Mouse (Mus musculus) forebrain, embryonic 15.5 days (tissue): ENCODE results near the gene Eps15l1. TPM values are rescaled to one million over a fixed set of nuclear protein-coding genes. Genes with fewer than 3 reads are reported as not detected.

Experiments used
- ATAC-seq: fragments of 200-750 bp; cut with Nextera tagmentation; replicated peaks from 2 replicates; pipeline ENCODE4 v1.8.0; 2017; ENCODE audit warnings: mild to moderate bottlenecking, moderate TSS enrichment, moderate library complexity
- H3K27ac ChIP-seq: fragments of 300-500 bp; sonication (generic); replicated peaks from 2 replicates; pipeline ENCODE4 v1.5.1; 2015; ENCODE audit warnings: mild to moderate bottlenecking, inconsistent platforms
- H3K27me3 ChIP-seq: fragments of 300-500 bp; sonication (generic); 2 replicates; pipeline ENCODE4 v1.6.1; 2015; ENCODE audit warnings: inconsistent platforms
- H3K36me3 ChIP-seq: fragments of 300-500 bp; sonication (generic); 2 replicates; pipeline ENCODE4 v1.6.1; 2015; ENCODE audit warnings: mild to moderate bottlenecking, inconsistent platforms
- H3K4me1 ChIP-seq: fragments of 300-500 bp; sonication (generic); 2 replicates; pipeline ENCODE4 v1.6.1; 2015; ENCODE audit warnings: inconsistent platforms
- H3K4me2 ChIP-seq: fragments of 300-500 bp; sonication (generic); replicated peaks from 2 replicates; pipeline ENCODE4 v1.6.1; 2015; ENCODE audit warnings: mild to moderate bottlenecking, inconsistent platforms
- H3K4me3 ChIP-seq: fragments of 300-500 bp; sonication (generic); 2 replicates; pipeline ENCODE4 v1.5.1; 2015; ENCODE audit warnings: mild to moderate bottlenecking, inconsistent platforms
- H3K9ac ChIP-seq: fragments of 300-500 bp; sonication (generic); replicated peaks from 2 replicates; pipeline ENCODE4 v1.6.1; 2015; ENCODE audit warnings: mild to moderate bottlenecking, inconsistent platforms
- H3K9me3 ChIP-seq: fragments of 300-500 bp; sonication (generic); 2 replicates; pipeline ENCODE4 v1.6.1; 2016; ENCODE audit warnings: inconsistent platforms
- WGBS: fragments of 180-500 bp; shearing (Covaris S2); methylation state at CpG from one replicate; pipeline ENCODE4 v1.1.7; 2015; ENCODE audit warnings: mixed read lengths; 5-methylcytosine and 5-hydroxymethylcytosine counted together
- polyA plus RNA-seq: library from polyadenylated mRNA; unstranded; fragments of >200 nt; fragmentation: Nextera tagmentation; extraction: Ambion mirVana; gene quantifications from 2 replicates; pipeline ENCODE4 v1.2.1, GENCODE M21; 2015

The Eps15l1 gene
- polyA plus RNA-seq, 1 experiment from 2014 or later, result 62.3 TPM

DNA sequence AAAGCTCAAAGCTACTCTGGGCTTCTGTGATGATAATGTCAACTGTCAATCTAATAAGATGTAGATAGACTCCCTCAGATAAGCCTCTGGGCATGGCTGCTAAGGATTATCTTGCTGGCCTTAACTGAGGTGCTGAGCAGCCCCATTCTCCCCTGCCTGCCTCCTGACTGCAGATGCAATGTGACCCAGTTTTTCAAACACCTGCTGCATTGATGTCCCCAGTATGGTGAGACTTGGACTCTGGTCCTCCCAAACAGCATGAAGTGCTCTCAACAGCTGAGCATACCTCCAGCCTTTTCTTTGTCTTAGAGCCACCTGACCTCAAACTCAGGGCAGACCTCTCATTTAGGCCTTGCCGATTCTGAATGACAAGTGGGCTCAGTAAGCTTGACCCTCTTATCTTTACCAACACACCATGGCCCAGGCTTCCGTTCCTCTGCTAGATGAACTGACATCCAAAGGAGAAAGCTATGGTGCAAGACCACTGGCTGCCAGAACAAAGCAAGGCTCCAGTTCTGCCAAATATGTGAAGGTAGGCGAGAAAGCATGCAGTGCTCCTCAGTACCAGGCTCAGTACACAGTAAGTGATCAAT, 108.2 kb downstream of the Eps15l1 start:
- no peak overlapping the region for H3K4me2 ChIP-seq
- H3K36me3 ChIP-seq, result no peaks in the 10 kb centered on the region
- H3K4me1 ChIP-seq, result peaks cover 5% of the 10 kb centered on the region; the same call in 1 of the 2 replicates
- no peaks in the 10 kb centered on the region for H3K27me3 ChIP-seq
- no peak overlapping the region for H3K4me3 ChIP-seq
- no peak overlapping the region for H3K9ac ChIP-seq
- H3K27ac ChIP-seq, result no peak overlapping the region
- no peak for ATAC-seq
- WGBS, result 91% methylated on average over 3 of the region's 3 CpGs
- H3K9me3 ChIP-seq, result no peaks in the 10 kb centered on the region

- no peak for ATAC-seq
- no peaks in the 10 kb centered on the region for H3K27me3 ChIP-seq
Measured at GRCm38 (mm10) chr8:72310849-72311506, 110.3 kb downstream of the Eps15l1 start.

DNA sequence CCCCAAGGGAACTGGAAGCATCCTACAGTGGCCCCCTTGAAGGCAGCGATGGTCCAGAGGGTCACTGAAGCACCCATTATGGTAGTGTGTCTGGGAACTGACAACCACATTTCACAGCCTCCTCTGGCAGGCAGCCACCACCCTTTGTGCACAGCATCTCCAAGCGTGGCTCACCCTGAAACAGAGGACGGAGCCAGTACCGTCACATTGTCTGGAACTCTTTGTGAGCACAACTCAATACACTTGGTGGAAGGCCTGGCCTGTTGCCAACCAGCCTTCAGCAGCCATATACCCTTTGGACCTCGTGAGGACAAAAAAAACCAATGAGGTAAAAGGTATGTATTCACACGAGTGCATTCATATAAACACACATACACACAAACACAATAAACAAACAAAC, 113.0 kb downstream of the Eps15l1 start:
- peaks cover 5% of the 10 kb centered on the region; the same call in 1 of the 2 replicates for H3K4me1 ChIP-seq
- no peak for ATAC-seq
- no peak overlapping the region for H3K4me2 ChIP-seq
- H3K9ac ChIP-seq, result no peak overlapping the region
- H3K4me3 ChIP-seq, result no peak overlapping the region
- H3K27ac ChIP-seq, result no peak overlapping the region
- no peaks in the 10 kb centered on the region for H3K36me3 ChIP-seq
- H3K9me3 ChIP-seq, result no peaks in the 10 kb centered on the region
- WGBS, result 21% methylated on average over 6 of the region's 6 CpGs
- no peaks in the 10 kb centered on the region for H3K27me3 ChIP-seq

More at GRCm38 (mm10) chr8:72310849-72311506, 110.3 kb downstream of the Eps15l1 start:
- Histone ChIP-seq H3K9ac (no peak overlapping the region), H3K9me3 (no peaks in the 10 kb centered on the region), H3K36me3 (no peaks in the 10 kb centered on the region), H3K4me2 (no peak overlapping the region), H3K27ac (no peak overlapping the region), H3K4me1 (peaks cover 5% of the 10 kb centered on the region; the same call in 1 of the 2 replicates), H3K4me3 (no peak overlapping the region)
- 33% methylated on average over 8 of the region's 8 CpGs for WGBS

DNA sequence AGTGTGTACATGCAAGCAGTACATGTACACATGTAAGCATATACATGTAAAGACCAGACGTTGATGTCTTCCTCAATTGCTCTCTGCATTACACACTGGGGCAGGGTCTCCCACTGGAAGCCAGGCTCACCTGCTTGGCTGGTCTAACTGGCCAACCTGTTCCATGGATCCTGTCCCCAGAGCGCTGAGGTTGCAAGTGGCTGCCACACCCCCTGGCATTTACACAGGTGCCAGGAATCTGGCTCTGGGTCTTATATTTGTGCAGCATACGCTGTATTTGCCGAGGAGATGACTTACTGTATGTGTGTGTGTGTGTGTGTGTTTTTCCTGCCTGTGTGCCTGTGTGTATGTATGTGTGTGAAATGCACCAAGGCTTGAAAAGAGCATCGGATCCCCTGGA, 114.3 kb downstream of the Eps15l1 start:
- H3K9me3 ChIP-seq, result no peaks in the 10 kb centered on the region
- H3K36me3 ChIP-seq, result no peaks in the 10 kb centered on the region
- H3K4me3 ChIP-seq, result no peak overlapping the region
- H3K4me2 ChIP-seq, result no peak overlapping the region
- no peak overlapping the region for H3K9ac ChIP-seq
- WGBS, result 91% methylated on average over 5 of the region's 5 CpGs
- peaks cover 5% of the 10 kb centered on the region; the same call in 1 of the 2 replicates for H3K4me1 ChIP-seq
- ATAC-seq, result no peak
- no peak overlapping the region for H3K27ac ChIP-seq
- H3K27me3 ChIP-seq, result no peaks in the 10 kb centered on the region

DNA sequence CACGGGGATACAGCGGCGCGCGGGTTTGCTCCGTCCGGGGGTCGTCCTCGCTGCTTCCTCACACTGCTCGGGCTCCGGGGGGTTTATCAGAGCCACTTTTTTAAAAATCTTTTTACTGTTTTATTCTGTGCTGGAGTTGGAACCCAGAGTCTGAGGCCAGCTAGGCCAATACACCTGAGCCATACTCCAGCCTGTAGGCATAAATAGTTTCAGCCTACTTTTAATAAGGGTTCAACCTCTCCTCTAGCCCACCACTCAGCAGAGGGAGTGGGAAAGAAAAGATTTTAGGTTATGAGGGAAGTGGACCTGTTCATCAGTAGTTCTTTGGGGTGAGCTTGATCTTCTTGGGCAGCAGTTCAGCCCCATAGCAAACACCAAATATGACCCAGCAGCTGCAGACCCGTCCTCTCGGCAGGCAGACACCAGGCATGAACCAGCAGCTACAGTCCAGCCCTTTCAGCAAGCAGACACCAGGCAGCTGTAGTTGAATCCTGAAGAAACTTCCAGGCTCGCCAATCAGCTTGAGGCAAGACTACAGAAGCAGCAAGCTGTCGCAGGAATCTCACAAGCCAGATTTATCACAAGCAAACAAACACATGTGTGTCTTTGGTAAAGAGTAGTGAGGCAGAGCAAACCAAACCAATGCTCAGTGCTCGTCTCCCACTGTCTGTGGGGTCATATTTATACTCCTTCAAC, 115.9 kb downstream of the Eps15l1 start, which contains the start of gene Gm10282:
Gm10282 (minus strand) TSS at position 51 of the 696 bp plus-strand sequence.
- no peaks in the 10 kb centered on the region for H3K27me3 ChIP-seq
- H3K36me3 ChIP-seq, result no peaks in the 10 kb centered on the region
- ATAC-seq, result no peak
- no peak within 1 kb of the TSS for H3K4me3 ChIP-seq
- no peak within 1 kb of the TSS for H3K4me2 ChIP-seq
- no peak within 1 kb of the TSS for H3K9ac ChIP-seq
- 74% methylated on average over 16 of the region's 16 CpGs for WGBS
- H3K27ac ChIP-seq, result no peak within 1 kb of the TSS
- no peaks in the 10 kb centered on the region for H3K9me3 ChIP-seq
- H3K4me1 ChIP-seq, result no peaks in the 10 kb centered on the region; the same call in 1 of the 2 replicates

DNA sequence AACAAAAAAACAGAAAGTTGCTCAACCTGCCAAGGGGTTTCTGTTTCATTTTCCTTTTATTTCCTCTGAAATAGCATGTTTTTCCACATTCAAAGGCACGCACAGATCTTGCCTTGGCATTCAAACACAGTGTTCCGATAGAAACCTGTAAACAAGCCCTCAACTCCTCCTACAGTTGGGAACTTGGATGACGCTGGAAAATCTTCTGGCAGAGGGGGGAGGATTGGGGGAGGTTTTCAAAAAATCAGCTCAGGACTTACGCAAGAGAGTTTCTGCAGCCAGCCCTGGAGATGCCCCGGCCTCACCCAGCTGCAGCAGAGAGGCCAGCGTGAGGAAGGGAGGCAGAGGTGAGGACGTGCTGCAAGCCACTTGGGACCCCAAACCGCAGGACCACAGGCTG, 117.6 kb downstream of the Eps15l1 start:
- Histone ChIP-seq H3K27ac (no peak overlapping the region), H3K4me1 (no peaks in the 10 kb centered on the region; the same call in 1 of the 2 replicates), H3K27me3 (no peaks in the 10 kb centered on the region), H3K4me2 (no peak overlapping the region), H3K4me3 (no peak overlapping the region), H3K36me3 (no peaks in the 10 kb centered on the region), H3K9me3 (no peaks in the 10 kb centered on the region), H3K9ac (no peak overlapping the region)
- 64% methylated on average over 8 of the region's 8 CpGs for WGBS
- no peak for ATAC-seq

- Histone ChIP-seq H3K27me3 (no peaks in the 10 kb centered on the region), H3K36me3 (no peaks in the 10 kb centered on the region), H3K27ac (no peak overlapping the region), H3K9me3 (no peaks in the 10 kb centered on the region), H3K9ac (no peak overlapping the region), H3K4me3 (no peak overlapping the region), H3K4me1 (no peaks in the 10 kb centered on the region; the same call in 1 of the 2 replicates), H3K4me2 (no peak overlapping the region)
- WGBS, result 73% methylated on average over 8 of the region's 8 CpGs
- ATAC-seq, result no peak
Measured at GRCm38 (mm10) chr8:72302986-72303612, 118.2 kb downstream of the Eps15l1 start.

- Histone ChIP-seq H3K4me2 (no peak overlapping the region), H3K9ac (no peak overlapping the region), H3K4me1 (no peaks in the 10 kb centered on the region), H3K4me3 (no peak overlapping the region), H3K27ac (no peak overlapping the region), H3K27me3 (no peaks in the 10 kb centered on the region), H3K9me3 (no peaks in the 10 kb centered on the region), H3K36me3 (no peaks in the 10 kb centered on the region)
- ATAC-seq, result no peak
- WGBS, result 88% methylated on average over 5 of the region's 5 CpGs
Measured at GRCm38 (mm10) chr8:72301497-72301896, 119.8 kb downstream of the Eps15l1 start.

DNA sequence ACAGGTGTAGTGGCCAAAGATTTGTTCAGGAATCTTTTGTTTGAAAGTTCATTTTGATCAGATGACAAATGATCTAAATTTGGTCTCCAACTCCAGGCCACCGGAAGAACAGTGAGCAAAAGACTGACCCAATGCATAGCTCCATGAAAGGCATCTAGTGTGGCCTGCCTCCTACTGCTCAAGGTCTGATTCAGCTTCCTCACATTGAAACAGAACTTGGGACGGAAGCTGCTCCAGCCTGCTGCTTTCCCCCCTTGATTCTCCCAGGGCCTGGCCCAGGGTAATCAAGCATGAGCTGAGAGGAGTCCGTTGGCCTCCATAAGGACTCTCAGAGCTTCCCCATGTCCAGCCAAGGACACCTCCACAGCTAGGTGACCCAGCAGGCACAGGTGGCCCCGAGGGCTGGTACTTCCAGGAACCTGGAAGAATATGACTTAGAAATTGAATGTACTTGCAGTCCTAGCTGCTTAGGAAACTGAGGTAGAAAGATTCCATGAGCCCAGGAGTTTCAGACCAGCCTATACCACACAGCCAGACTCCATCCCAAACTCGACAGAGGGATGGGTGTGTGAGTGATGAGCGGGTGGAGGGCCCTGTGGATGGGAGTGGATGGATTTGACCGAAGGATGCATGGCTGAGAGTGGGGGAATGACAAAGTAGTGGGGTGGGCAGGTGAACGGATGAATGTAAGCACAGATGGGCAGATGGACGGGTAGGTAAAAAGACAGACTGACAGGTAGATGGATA, 120.4 kb downstream of the Eps15l1 start:
- Histone ChIP-seq H3K9ac (no peak overlapping the region), H3K9me3 (no peaks in the 10 kb centered on the region), H3K36me3 (no peaks in the 10 kb centered on the region), H3K4me3 (no peak overlapping the region), H3K4me2 (no peak overlapping the region), H3K27ac (no peak overlapping the region), H3K27me3 (no peaks in the 10 kb centered on the region), H3K4me1 (peaks cover 4% of the 10 kb centered on the region)
- WGBS, result 76% methylated on average over 9 of the region's 9 CpGs
- ATAC-seq, result no peak

- Histone ChIP-seq H3K9ac (no peak overlapping the region), H3K36me3 (no peaks in the 10 kb centered on the region), H3K27ac (no peak overlapping the region), H3K4me3 (no peak overlapping the region), H3K4me1 (peaks cover 6% of the 10 kb centered on the region), H3K27me3 (no peaks in the 10 kb centered on the region), H3K4me2 (no peak overlapping the region), H3K9me3 (no peaks in the 10 kb centered on the region)
- ATAC-seq, result no peak
- 89% methylated on average over 1 of the region's 1 CpGs for WGBS
Measured at GRCm38 (mm10) chr8:72298928-72299327, 122.3 kb downstream of the Eps15l1 start.

GRCm38 (mm10) chr8:72296561-72296960, 124.7 kb downstream of the Eps15l1 start:
- no peak for ATAC-seq

More at GRCm38 (mm10) chr8:72296561-72296960, 124.7 kb downstream of the Eps15l1 start:
- H3K9me3 ChIP-seq, result no peaks in the 10 kb centered on the region
- no peak overlapping the region for H3K4me3 ChIP-seq
- no peak overlapping the region for H3K9ac ChIP-seq
- no peak overlapping the region for H3K27ac ChIP-seq
- peaks cover 6% of the 10 kb centered on the region for H3K4me1 ChIP-seq
- H3K36me3 ChIP-seq, result no peaks in the 10 kb centered on the region
- H3K27me3 ChIP-seq, result no peaks in the 10 kb centered on the region
- no peak overlapping the region for H3K4me2 ChIP-seq
- 93% methylated on average over 8 of the region's 8 CpGs for WGBS
